Mouse (Mus musculus) neural tube, embryonic 13.5 days (tissue): ENCODE measurements at regions not wholly inside any gene's neighbourhood (a gene's known extent, or its start where the extent isn't known, plus 50 kb on each side); places are given as distances from the start of the nearest gene placed in this dataset.

Source experiments
- ATAC-seq: fragments of 200-750 bp; cut with Nextera tagmentation; 2 replicates; pipeline ENCODE4 v1.8.0; 2017; ENCODE audit warnings: low read depth, mild to moderate bottlenecking, moderate TSS enrichment, moderate library complexity
- H3K27ac ChIP-seq: fragments of 300-500 bp; sonication (generic); replicated peaks from 2 replicates; pipeline ENCODE4 v1.5.1; 2015; ENCODE audit warnings: moderate library complexity, mild to moderate bottlenecking, inconsistent platforms
- H3K27me3 ChIP-seq: fragments of 300-500 bp; sonication (generic); 2 replicates; pipeline ENCODE4 v1.6.1; 2015; ENCODE audit warnings: mild to moderate bottlenecking, inconsistent platforms
- H3K36me3 ChIP-seq: fragments of 300-500 bp; sonication (generic); 2 replicates; pipeline ENCODE4 v1.6.1; 2015; ENCODE audit warnings: mild to moderate bottlenecking, inconsistent platforms
- H3K4me1 ChIP-seq: fragments of 300-500 bp; sonication (generic); replicated peaks from 2 replicates; pipeline ENCODE4 v1.6.1; 2015; ENCODE audit warnings: inconsistent platforms
- H3K4me2 ChIP-seq: fragments of 300-500 bp; sonication (generic); 2 replicates; pipeline ENCODE4 v1.6.1; 2015; ENCODE audit warnings: inconsistent platforms, mild to moderate bottlenecking, moderate library complexity
- H3K4me3 ChIP-seq: fragments of 300-500 bp; sonication (generic); 2 replicates; pipeline ENCODE4 v1.5.1; 2015; ENCODE audit warnings: mild to moderate bottlenecking, inconsistent platforms
- H3K9ac ChIP-seq: fragments of 300-500 bp; sonication (generic); 2 replicates; pipeline ENCODE4 v1.6.1; 2015; ENCODE audit warnings: moderate library complexity, mild to moderate bottlenecking, inconsistent platforms
- H3K9me3 ChIP-seq: fragments of 300-500 bp; sonication (generic); 2 replicates; pipeline ENCODE4 v1.6.1; 2016; ENCODE audit warnings: inconsistent platforms
- WGBS: fragments of 180-500 bp; shearing (Covaris S2); methylation state at CpG from one replicate; pipeline ENCODE4 v1.1.7; 2015; 5-methylcytosine and 5-hydroxymethylcytosine counted together

DNA sequence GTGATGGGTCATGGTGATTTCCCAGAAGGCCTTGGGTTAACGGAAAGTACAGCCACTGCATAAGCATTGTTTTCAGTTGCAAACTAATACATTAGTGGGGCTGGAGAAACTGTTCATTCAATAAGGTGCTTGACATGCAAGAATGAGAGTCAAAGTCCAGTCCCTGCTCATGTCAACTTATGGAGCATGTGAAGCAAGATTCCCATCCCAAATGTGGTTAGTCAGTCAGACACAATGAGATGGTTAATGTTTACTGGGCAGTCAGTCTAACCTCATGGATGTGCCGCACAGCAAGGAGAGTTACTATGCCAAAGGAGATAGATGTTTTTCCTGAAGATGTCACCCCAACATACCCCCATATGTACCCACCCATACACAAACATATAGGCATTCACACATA is 993.8 kb upstream of the Jmjd1c start:
- Histone ChIP-seq H3K4me1 (no peaks in the 10 kb centered on the region), H3K4me2 (no peak overlapping the region), H3K27me3 (no peaks in the 10 kb centered on the region), H3K9ac (no peak overlapping the region), H3K27ac (no peak overlapping the region), H3K36me3 (no peaks in the 10 kb centered on the region), H3K4me3 (no peak overlapping the region), H3K9me3 (no peaks in the 10 kb centered on the region)
- WGBS, result 93% methylated on average over 2 of the region's 2 CpGs
- ATAC-seq, result no peak

DNA sequence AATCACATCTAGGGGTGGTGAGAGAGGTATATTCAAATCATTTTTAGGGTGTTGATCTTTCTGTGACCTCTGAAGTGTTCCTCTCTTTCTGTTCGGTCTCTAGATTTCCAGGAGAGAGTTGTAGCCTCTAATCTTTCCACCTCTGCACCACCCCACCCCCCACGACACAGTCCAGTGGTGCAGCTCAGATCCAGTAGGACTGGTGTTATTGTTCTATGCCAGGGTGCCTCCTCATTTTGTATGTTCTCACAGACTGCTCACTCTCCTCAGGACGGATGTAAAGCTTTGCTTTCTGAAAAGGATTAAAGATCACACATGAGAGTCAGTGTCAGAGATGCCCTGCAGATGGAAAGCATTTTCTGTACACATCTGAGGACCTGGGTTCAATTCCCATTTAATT is 964.6 kb upstream of the Jmjd1c start:
- WGBS, result 73% methylated on average over 3 of the region's 3 CpGs
- Histone ChIP-seq H3K4me3 (no peak overlapping the region), H3K27ac (no peak overlapping the region), H3K36me3 (no peaks in the 10 kb centered on the region), H3K9me3 (no peaks in the 10 kb centered on the region), H3K4me2 (no peak overlapping the region), H3K27me3 (no peaks in the 10 kb centered on the region), H3K9ac (no peak overlapping the region), H3K4me1 (no peaks in the 10 kb centered on the region)
- no peak for ATAC-seq

DNA sequence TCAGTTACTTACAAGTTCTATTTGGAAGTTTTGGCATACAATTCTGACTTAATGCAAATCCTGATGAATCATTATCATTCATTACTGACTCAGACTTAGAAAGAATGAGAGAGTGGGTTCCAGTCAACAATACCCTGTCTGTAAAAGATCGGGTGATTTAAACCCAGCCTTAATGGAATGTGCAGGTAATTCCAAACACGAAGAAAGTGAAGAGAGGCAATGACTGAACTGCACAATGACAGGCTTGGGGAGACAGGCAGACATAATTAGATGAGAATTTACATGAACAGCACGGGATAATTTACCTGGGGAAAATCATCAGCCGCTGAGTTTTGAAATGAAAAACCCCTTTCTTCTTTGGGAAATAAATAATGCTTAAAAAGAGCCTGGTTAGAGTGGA is 963.9 kb upstream of the Jmjd1c start:
- 73% methylated on average over 4 of the region's 4 CpGs for WGBS
- H3K27ac ChIP-seq, result no peak overlapping the region
- no peak for ATAC-seq

DNA sequence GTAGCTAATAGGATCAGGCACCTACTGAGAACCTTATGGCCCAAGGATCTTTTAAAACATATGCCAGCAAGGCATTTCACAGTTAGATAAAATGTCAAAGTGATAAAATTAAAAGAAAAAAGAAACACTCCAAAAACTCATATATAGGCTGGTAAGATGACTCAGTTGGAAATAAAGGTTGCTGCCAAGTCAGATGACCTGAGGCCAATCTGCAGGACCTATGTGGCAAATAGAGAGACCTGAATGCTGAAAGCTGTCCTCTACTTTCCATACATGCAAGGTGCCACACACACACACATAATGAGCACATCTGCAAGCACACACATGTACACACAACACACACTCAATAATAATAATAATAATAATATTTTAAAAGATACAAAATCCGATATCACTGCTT is 953.5 kb upstream of the Jmjd1c start:
- no peaks in the 10 kb centered on the region for H3K36me3 ChIP-seq
- H3K4me1 ChIP-seq, result no peaks in the 10 kb centered on the region
- WGBS, result 92% methylated on average over 1 of the region's 1 CpGs
- no peak for ATAC-seq
- H3K27me3 ChIP-seq, result no peaks in the 10 kb centered on the region
- H3K9ac ChIP-seq, result no peak overlapping the region
- no peak overlapping the region for H3K4me2 ChIP-seq
- H3K4me3 ChIP-seq, result no peak overlapping the region
- H3K27ac ChIP-seq, result no peak overlapping the region
- H3K9me3 ChIP-seq, result no peaks in the 10 kb centered on the region

More for the DNA sequence above, 963.9 kb upstream of the Jmjd1c start:
- Histone ChIP-seq H3K4me3 (no peak overlapping the region), H3K4me2 (no peak overlapping the region), H3K4me1 (no peaks in the 10 kb centered on the region), H3K9ac (no peak overlapping the region), H3K36me3 (no peaks in the 10 kb centered on the region), H3K27me3 (no peaks in the 10 kb centered on the region), H3K9me3 (no peaks in the 10 kb centered on the region)

- H3K9me3 ChIP-seq, result no peaks in the 10 kb centered on the region
- H3K4me1 ChIP-seq, result no peaks in the 10 kb centered on the region
- no peak overlapping the region for H3K27ac ChIP-seq
- no peaks in the 10 kb centered on the region for H3K36me3 ChIP-seq
- no peak for ATAC-seq
- no peak overlapping the region for H3K9ac ChIP-seq
- H3K4me3 ChIP-seq, result no peak overlapping the region
- H3K4me2 ChIP-seq, result no peak overlapping the region
- no peaks in the 10 kb centered on the region for H3K27me3 ChIP-seq
These were observed 953.0 kb upstream of the Jmjd1c start for GRCm38 (mm10) chr10:66142910-66143309.

GRCm38 (mm10) chr10:66150966-66151365 is 945.0 kb upstream of the Jmjd1c start:
- no peak overlapping the region for H3K4me2 ChIP-seq
- no peaks in the 10 kb centered on the region for H3K27me3 ChIP-seq
- WGBS, result 87% methylated on average over 2 of the region's 2 CpGs
- no peaks in the 10 kb centered on the region for H3K4me1 ChIP-seq
- no peaks in the 10 kb centered on the region for H3K36me3 ChIP-seq
- no peaks in the 10 kb centered on the region for H3K9me3 ChIP-seq
- no peak overlapping the region for H3K27ac ChIP-seq
- no peak overlapping the region for H3K9ac ChIP-seq
- ATAC-seq, result no peak
- H3K4me3 ChIP-seq, result no peak overlapping the region

- Histone ChIP-seq H3K4me1 (no peaks in the 10 kb centered on the region), H3K4me3 (no peak overlapping the region), H3K27ac (no peak overlapping the region), H3K4me2 (no peak overlapping the region), H3K9me3 (no peaks in the 10 kb centered on the region), H3K9ac (no peak overlapping the region), H3K36me3 (no peaks in the 10 kb centered on the region), H3K27me3 (no peaks in the 10 kb centered on the region)
- 87% methylated on average over 4 of the region's 4 CpGs for WGBS
- ATAC-seq, result no peak
These were observed 943.1 kb upstream of the Jmjd1c start for GRCm38 (mm10) chr10:66152777-66153176.

- Histone ChIP-seq H3K4me2 (no peak overlapping the region), H3K4me3 (no peak overlapping the region), H3K9ac (no peak overlapping the region), H3K27me3 (no peaks in the 10 kb centered on the region), H3K27ac (no peak overlapping the region), H3K4me1 (no peaks in the 10 kb centered on the region), H3K36me3 (no peaks in the 10 kb centered on the region), H3K9me3 (no peaks in the 10 kb centered on the region)
- no peak for ATAC-seq
- WGBS, result 85% methylated on average over 5 of the region's 5 CpGs
These were observed 934.9 kb upstream of the Jmjd1c start for GRCm38 (mm10) chr10:66160916-66161556.

DNA sequence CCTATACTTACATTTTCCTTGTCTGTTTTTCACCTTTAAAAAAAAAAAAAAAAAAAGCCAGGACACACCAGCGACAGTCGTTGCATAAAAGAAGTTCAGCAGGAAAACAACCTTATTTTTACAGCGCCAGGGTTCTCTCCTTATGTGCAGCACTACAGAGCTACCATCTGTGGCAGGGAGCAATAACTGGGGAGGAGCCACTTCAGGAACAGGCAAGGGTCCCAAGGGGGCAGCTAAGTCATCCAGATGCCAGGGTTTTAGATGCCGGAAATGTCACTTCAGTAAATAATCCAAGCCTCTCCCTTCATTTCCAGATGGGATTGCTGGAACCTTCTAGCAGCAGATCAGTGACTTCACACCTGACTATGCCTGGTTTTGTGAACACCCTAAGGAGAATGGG is 923.1 kb upstream of the Jmjd1c start:
- no peaks in the 10 kb centered on the region for H3K27me3 ChIP-seq
- WGBS, result 49% methylated on average over 4 of the region's 4 CpGs
- no peaks in the 10 kb centered on the region for H3K36me3 ChIP-seq
- no peak for ATAC-seq
- no peak overlapping the region for H3K4me2 ChIP-seq
- H3K4me1 ChIP-seq, result no peaks in the 10 kb centered on the region
- no peaks in the 10 kb centered on the region for H3K9me3 ChIP-seq
- H3K9ac ChIP-seq, result no peak overlapping the region
- H3K4me3 ChIP-seq, result no peak overlapping the region
- H3K27ac ChIP-seq, result no peak overlapping the region

GRCm38 (mm10) chr10:66177318-66177717 is 918.6 kb upstream of the Jmjd1c start:
- no peak overlapping the region for H3K9ac ChIP-seq
- H3K4me1 ChIP-seq, result no peaks in the 10 kb centered on the region
- H3K4me2 ChIP-seq, result no peak overlapping the region
- 17% methylated on average over 3 of the region's 3 CpGs for WGBS
- no peak for ATAC-seq
- no peak overlapping the region for H3K4me3 ChIP-seq
- H3K27ac ChIP-seq, result no peak overlapping the region
- H3K36me3 ChIP-seq, result no peaks in the 10 kb centered on the region
- no peaks in the 10 kb centered on the region for H3K9me3 ChIP-seq
- no peaks in the 10 kb centered on the region for H3K27me3 ChIP-seq

DNA sequence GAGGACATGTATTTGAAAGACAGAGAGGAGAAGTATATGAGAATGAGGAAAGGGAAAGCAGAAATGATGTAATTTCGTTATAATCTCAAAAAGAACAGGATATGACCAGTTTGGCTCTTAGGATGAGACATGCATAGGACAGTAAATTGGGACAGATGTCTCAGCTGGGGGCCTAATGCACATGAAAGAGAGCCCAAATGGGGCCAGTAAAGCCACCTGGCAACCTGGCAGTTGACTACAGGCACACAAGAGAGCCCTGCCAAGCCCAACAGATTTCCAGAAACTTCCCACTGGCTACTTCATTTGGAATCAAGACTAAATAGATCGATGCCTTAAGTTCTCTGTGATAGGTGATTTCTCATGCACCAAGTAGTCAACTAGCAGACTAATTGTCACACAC is 914.7 kb upstream of the Jmjd1c start:
- no peak for ATAC-seq
- Histone ChIP-seq H3K9me3 (no peaks in the 10 kb centered on the region), H3K4me2 (no peak overlapping the region), H3K4me3 (no peak overlapping the region), H3K27me3 (no peaks in the 10 kb centered on the region), H3K27ac (no peak overlapping the region), H3K4me1 (no peaks in the 10 kb centered on the region), H3K9ac (no peak overlapping the region), H3K36me3 (no peaks in the 10 kb centered on the region)
- WGBS, result 82% methylated on average over 2 of the region's 2 CpGs

DNA sequence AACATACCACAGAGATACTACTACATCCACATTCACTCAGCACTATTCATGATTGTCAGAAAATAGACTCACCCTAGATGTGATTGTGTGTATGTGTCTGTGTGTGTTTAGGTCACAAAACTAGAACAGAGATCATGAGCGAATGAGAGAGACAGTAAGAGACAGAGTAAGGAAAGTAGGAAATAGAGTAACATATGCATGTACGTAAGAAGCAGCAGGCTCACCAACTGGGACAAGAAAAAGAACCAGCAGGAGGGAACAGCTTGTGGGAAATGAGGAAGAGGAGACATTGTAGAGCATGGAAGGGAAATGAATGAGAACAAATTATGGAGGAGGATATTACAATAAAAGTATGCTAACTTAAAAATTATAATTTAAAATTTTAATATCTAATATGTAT is 912.9 kb upstream of the Jmjd1c start:
- no peak for ATAC-seq
- no peaks in the 10 kb centered on the region for H3K27me3 ChIP-seq
- 79% methylated on average over 2 of the region's 2 CpGs for WGBS

GRCm38 (mm10) chr10:66187038-66187437 is 908.9 kb upstream of the Jmjd1c start:
- no peaks in the 10 kb centered on the region for H3K4me1 ChIP-seq
- H3K4me2 ChIP-seq, result no peak overlapping the region
- H3K27me3 ChIP-seq, result no peaks in the 10 kb centered on the region
- H3K27ac ChIP-seq, result no peak overlapping the region
- ATAC-seq, result no peak
- no peak overlapping the region for H3K9ac ChIP-seq
- no peak overlapping the region for H3K4me3 ChIP-seq
- H3K9me3 ChIP-seq, result no peaks in the 10 kb centered on the region
- 58% methylated on average over 1 of the region's 1 CpGs for WGBS
- no peaks in the 10 kb centered on the region for H3K36me3 ChIP-seq

More for the DNA sequence above, 912.9 kb upstream of the Jmjd1c start:
- H3K9ac ChIP-seq, result no peak overlapping the region
- H3K4me3 ChIP-seq, result no peak overlapping the region
- H3K9me3 ChIP-seq, result no peaks in the 10 kb centered on the region
- H3K36me3 ChIP-seq, result no peaks in the 10 kb centered on the region
- no peaks in the 10 kb centered on the region for H3K4me1 ChIP-seq
- H3K27ac ChIP-seq, result no peak overlapping the region
- H3K4me2 ChIP-seq, result no peak overlapping the region
